Mouse (Mus musculus): ENCODE measurements around the gene Tec. TPM values are rescaled to one million over a fixed set of nuclear protein-coding genes. Genes with fewer than 3 reads are reported as not detected.

Tec gene
- polyA plus RNA-seq, 1 experiment from 2014 or later = 5.2 TPM

- peaks cover 16% of the 10 kb centered on the region for H3K4me1 ChIP-seq (ENCODE audit: control insufficient read depth, low read depth, low read length)
- WGBS (ENCODE audit: insufficient replicate concordance) = 54% methylated on average over 12 of the region's 12 CpGs
- H3K9me3 ChIP-seq (replicated peaks; ENCODE audit: control insufficient read depth, low read length) = no peaks in the 10 kb centered on the region
- no peak for ATAC-seq (ENCODE audit: low read depth)
- H3K4me2 ChIP-seq (ENCODE audit: low read depth, low read length) = no peak overlapping the region
- no peak overlapping the region for H3K4me3 ChIP-seq (ENCODE audit: low read depth, low read length)
- H3K27me3 ChIP-seq (ENCODE audit: control insufficient read depth, insufficient read depth, low read depth, low read length) = no peaks in the 10 kb centered on the region
- no peak overlapping the region for H3K9ac ChIP-seq (ENCODE audit: low read depth, low read length)
- no peaks in the 10 kb centered on the region for H3K36me3 ChIP-seq (ENCODE audit: control insufficient read depth, insufficient read depth)
- no peak overlapping the region for H3K27ac ChIP-seq (ENCODE audit: low read length)
Observed at GRCm38 (mm10) chr5:72850926-72851673, 17.2 kb downstream of the Tec start.

GRCm38 (mm10) chr5:72848889-72849435 is 19.3 kb downstream of the Tec start:
- Histone ChIP-seq H3K27ac (ENCODE audit: low read length) (no peak overlapping the region), H3K4me1 (ENCODE audit: control insufficient read depth, low read depth, low read length) (peaks cover 18% of the 10 kb centered on the region), H3K36me3 (ENCODE audit: control insufficient read depth, insufficient read depth) (no peaks in the 10 kb centered on the region), H3K27me3 (ENCODE audit: control insufficient read depth, insufficient read depth, low read depth, low read length) (no peaks in the 10 kb centered on the region), H3K4me2 (ENCODE audit: low read depth, low read length) (no peak overlapping the region), H3K4me3 (ENCODE audit: low read depth, low read length) (no peak overlapping the region), H3K9me3 (replicated peaks; ENCODE audit: control insufficient read depth, low read length) (no peaks in the 10 kb centered on the region), H3K9ac (ENCODE audit: low read depth, low read length) (no peak overlapping the region)
- no peak for ATAC-seq (ENCODE audit: low read depth)
- WGBS (ENCODE audit: insufficient replicate concordance) = 47% methylated on average over 6 of the region's 6 CpGs

- Histone ChIP-seq H3K27me3 (ENCODE audit: control insufficient read depth, insufficient read depth, low read depth, low read length) (no peaks in the 10 kb centered on the region), H3K36me3 (ENCODE audit: control insufficient read depth, insufficient read depth) (no peaks in the 10 kb centered on the region), H3K9ac (ENCODE audit: low read depth, low read length) (no peak overlapping the region), H3K4me1 (ENCODE audit: control insufficient read depth, low read depth, low read length) (peaks cover 10% of the 10 kb centered on the region), H3K4me2 (ENCODE audit: low read depth, low read length) (no peak overlapping the region), H3K4me3 (ENCODE audit: low read depth, low read length) (no peak overlapping the region), H3K9me3 (replicated peaks; ENCODE audit: control insufficient read depth, low read length) (no peaks in the 10 kb centered on the region), H3K27ac (ENCODE audit: low read length) (no peak overlapping the region)
- ATAC-seq (ENCODE audit: low read depth) = no peak
- 36% methylated on average over 1 of the region's 4 CpGs for WGBS (ENCODE audit: insufficient replicate concordance)
Observed at GRCm38 (mm10) chr5:72846712-72847111, 21.6 kb downstream of the Tec start.

- no peak for ATAC-seq (ENCODE audit: low read depth)
- no peak overlapping the region for H3K4me3 ChIP-seq (ENCODE audit: low read depth, low read length)
- no peaks in the 10 kb centered on the region for H3K36me3 ChIP-seq (ENCODE audit: control insufficient read depth, insufficient read depth)
- no peak overlapping the region for H3K9ac ChIP-seq (ENCODE audit: low read depth, low read length)
- peaks cover 4% of the 10 kb centered on the region for H3K4me1 ChIP-seq (ENCODE audit: control insufficient read depth, low read depth, low read length)
- 72% methylated on average over 9 of the region's 9 CpGs for WGBS (ENCODE audit: insufficient replicate concordance)
- H3K27ac ChIP-seq (ENCODE audit: low read length) = no peak overlapping the region
- no peaks in the 10 kb centered on the region for H3K27me3 ChIP-seq (ENCODE audit: control insufficient read depth, insufficient read depth, low read depth, low read length)
- H3K9me3 ChIP-seq (replicated peaks; ENCODE audit: control insufficient read depth, low read length) = no peaks in the 10 kb centered on the region
- H3K4me2 ChIP-seq (ENCODE audit: low read depth, low read length) = no peak overlapping the region
Observed at GRCm38 (mm10) chr5:72845928-72846630, 22.2 kb downstream of the Tec start.

- Histone ChIP-seq H3K4me2 (ENCODE audit: low read depth, low read length) (no peak overlapping the region), H3K36me3 (ENCODE audit: control insufficient read depth, insufficient read depth) (no peaks in the 10 kb centered on the region), H3K9me3 (replicated peaks; ENCODE audit: control insufficient read depth, low read length) (no peaks in the 10 kb centered on the region), H3K27me3 (ENCODE audit: control insufficient read depth, insufficient read depth, low read depth, low read length) (no peaks in the 10 kb centered on the region), H3K4me3 (ENCODE audit: low read depth, low read length) (no peak overlapping the region), H3K27ac (ENCODE audit: low read length) (no peak overlapping the region), H3K9ac (ENCODE audit: low read depth, low read length) (no peak overlapping the region), H3K4me1 (ENCODE audit: control insufficient read depth, low read depth, low read length) (peaks cover 2% of the 10 kb centered on the region; the same call in 1 of the 2 replicates)
- no peak for ATAC-seq (ENCODE audit: low read depth)
- 59% methylated on average over 7 of the region's 7 CpGs for WGBS (ENCODE audit: insufficient replicate concordance)
Observed at GRCm38 (mm10) chr5:72844776-72845495, 23.3 kb downstream of the Tec start.

- Histone ChIP-seq H3K27me3 (ENCODE audit: control insufficient read depth, insufficient read depth, low read depth, low read length) (no peaks in the 10 kb centered on the region), H3K4me1 (ENCODE audit: control insufficient read depth, low read depth, low read length) (peaks cover 2% of the 10 kb centered on the region; the same call in 1 of the 2 replicates), H3K36me3 (ENCODE audit: control insufficient read depth, insufficient read depth) (no peaks in the 10 kb centered on the region), H3K4me2 (ENCODE audit: low read depth, low read length) (no peak overlapping the region), H3K27ac (ENCODE audit: low read length) (no peak overlapping the region), H3K4me3 (ENCODE audit: low read depth, low read length) (no peak overlapping the region), H3K9me3 (replicated peaks; ENCODE audit: control insufficient read depth, low read length) (no peaks in the 10 kb centered on the region), H3K9ac (ENCODE audit: low read depth, low read length) (no peak overlapping the region)
- no peak for ATAC-seq (ENCODE audit: low read depth)
- 33% methylated on average over 2 of the region's 2 CpGs for WGBS (ENCODE audit: insufficient replicate concordance)
Observed at GRCm38 (mm10) chr5:72844294-72844693, 24.0 kb downstream of the Tec start.

GRCm38 (mm10) chr5:72839655-72840054 is 28.6 kb downstream of the Tec start:
- Histone ChIP-seq H3K4me2 (ENCODE audit: low read depth, low read length) (no peak overlapping the region), H3K27me3 (ENCODE audit: control insufficient read depth, insufficient read depth, low read depth, low read length) (no peaks in the 10 kb centered on the region), H3K27ac (ENCODE audit: low read length) (no peak overlapping the region), H3K36me3 (ENCODE audit: control insufficient read depth, insufficient read depth) (no peaks in the 10 kb centered on the region), H3K9ac (ENCODE audit: low read depth, low read length) (no peak overlapping the region), H3K4me3 (ENCODE audit: low read depth, low read length) (no peak overlapping the region), H3K4me1 (ENCODE audit: control insufficient read depth, low read depth, low read length) (no peaks in the 10 kb centered on the region; the same call in 1 of the 2 replicates), H3K9me3 (replicated peaks; ENCODE audit: control insufficient read depth, low read length) (no peaks in the 10 kb centered on the region)
- 54% methylated on average over 3 of the region's 3 CpGs for WGBS (ENCODE audit: insufficient replicate concordance)
- no peak for ATAC-seq (ENCODE audit: low read depth)

GRCm38 (mm10) chr5:72838976-72839375 is 29.3 kb downstream of the Tec start:
- WGBS (ENCODE audit: insufficient replicate concordance) = 59% methylated on average over 2 of the region's 2 CpGs
- H3K9ac ChIP-seq (ENCODE audit: low read depth, low read length) = no peak overlapping the region
- H3K4me1 ChIP-seq (ENCODE audit: control insufficient read depth, low read depth, low read length) = no peaks in the 10 kb centered on the region
- no peak overlapping the region for H3K4me3 ChIP-seq (ENCODE audit: low read depth, low read length)
- no peak for ATAC-seq (ENCODE audit: low read depth)
- no peaks in the 10 kb centered on the region for H3K9me3 ChIP-seq (replicated peaks; ENCODE audit: control insufficient read depth, low read length)
- H3K4me2 ChIP-seq (ENCODE audit: low read depth, low read length) = no peak overlapping the region
- H3K27ac ChIP-seq (ENCODE audit: low read length) = no peak overlapping the region
- no peaks in the 10 kb centered on the region for H3K36me3 ChIP-seq (ENCODE audit: control insufficient read depth, insufficient read depth)
- no peaks in the 10 kb centered on the region for H3K27me3 ChIP-seq (ENCODE audit: control insufficient read depth, insufficient read depth, low read depth, low read length)
